Mouse (Mus musculus): ENCODE data around the gene Isg15.

DNA sequence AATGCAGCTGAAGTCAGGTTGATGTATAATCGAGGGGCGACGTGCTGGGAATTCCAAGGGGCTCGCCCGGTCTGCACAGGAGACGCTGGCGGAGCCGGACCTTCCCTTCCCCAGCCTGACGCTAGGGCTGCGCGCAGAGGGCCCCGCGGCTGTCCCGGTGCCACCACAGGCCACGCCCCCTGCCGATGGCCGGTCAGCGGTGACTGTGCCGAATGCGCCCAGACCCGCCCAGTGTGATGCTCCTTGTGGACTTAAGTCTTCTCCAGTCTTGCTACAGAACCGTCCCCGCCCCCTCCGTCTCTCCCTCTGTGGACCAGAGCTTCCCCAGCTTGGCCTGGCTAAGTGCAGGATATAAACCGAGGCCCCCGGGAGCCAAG is 2.8 kb downstream of the Isg15 start:
- TF ChIP-seq CTCF (IDR thresholded peaks at IDR 0.05 in 2 of 3, conservative IDR thresholded peaks at IDR 0.05 in 1 of 3; ENCODE audit: control insufficient read depth in 1 of 3, insufficient read depth in 1 of 3, low read depth in 2 of 3, low read length in 3 of 3, poor library complexity in 1 of 3, severe bottlenecking in 1 of 3) (no peak), MAFK (IDR thresholded peaks at IDR 0.05; ENCODE audit: borderline replicate concordance, low read depth, low read length) (no peak)
